Mouse (Mus musculus) CD4-positive, CD25-positive, alpha-beta regulatory T cell (primary cell): ENCODE results near the gene Eif5a. TPM values are rescaled to one million over a fixed set of nuclear protein-coding genes. Genes with fewer than 3 reads are reported as not detected.

Experiments used
- polyA plus RNA-seq: library from polyadenylated mRNA; unstranded; fragments of 100-300 nt; shearing (Covaris generic); gene quantifications from one replicate; pipeline ENCODE4 v1.2.1, GENCODE M21; 2017

Gene Eif5a
- 1,414 TPM for polyA plus RNA-seq

GRCm38 (mm10) chr11:69921114-69922011 lies at the start of gene Eif5a:
Gene Eif5a, minus strand, starts transcription at chr11:69921958.

GRCm38 (mm10) chr11:69964650-69965270 lies 43.0 kb upstream of the Eif5a start, which contains the start of gene Cldn7:
Gene Cldn7, plus strand, starts transcription at chr11:69964779.

GRCm38 (mm10) chr11:69948066-69948762 lies 26.5 kb upstream of the Eif5a start, which contains the start of gene Slc2a4:
Gene Slc2a4, minus strand, starts transcription at chr11:69948188.

GRCm38 (mm10) chr11:69935137-69935879 lies 13.6 kb upstream of the Eif5a start, which contains the start of gene Ybx2:
Gene Ybx2, plus strand, starts transcription at chr11:69935796.

GRCm38 (mm10) chr11:69913554-69914371 lies 8.0 kb downstream of the Eif5a start, which contains the start of gene Gps2:
Gene Gps2, plus strand, starts transcription at chr11:69913888.

GRCm38 (mm10) chr11:69900471-69901405 lies 21.0 kb downstream of the Eif5a start, which contains the start of the genes 2810408A11Rik and Neurl4:
Gene 2810408A11Rik, minus strand, starts transcription at chr11:69900987.
Gene Neurl4, plus strand, starts transcription at chr11:69901072.

GRCm38 (mm10) chr11:69895291-69895690 lies 26.5 kb downstream of the Eif5a start, which contains the start of gene Acap1:
Gene Acap1, minus strand, starts transcription at chr11:69895539.

GRCm38 (mm10) chr11:69880853-69881603 lies 40.7 kb downstream of the Eif5a start, which contains the start of gene Kctd11:
Gene Kctd11, minus strand, starts transcription at chr11:69881406.

GRCm38 (mm10) chr11:69877878-69878277 lies 43.9 kb downstream of the Eif5a start, which contains the start of gene Tmem95:
Gene Tmem95, minus strand, starts transcription at chr11:69878018.

Other genes with a start within 250 kb of the Eif5a start
- gene Eif4a1, start 249.5 kb downstream of the Eif5a start, polyA plus RNA-seq = 654 TPM
- gene Senp3, start 239.9 kb downstream of the Eif5a start, polyA plus RNA-seq = 43.8 TPM
- not detected for gene Tnfsf13, start 236.2 kb downstream of the Eif5a start, polyA plus RNA-seq
- gene Tnfsf12, start 226.1 kb downstream of the Eif5a start, polyA plus RNA-seq = not detected
- gene Tnfsfm13, start 225.9 kb downstream of the Eif5a start, polyA plus RNA-seq = not detected
- 50.4 TPM for gene Polr2a, start 163.3 kb downstream of the Eif5a start, polyA plus RNA-seq
- gene Slc35g3, start 160.0 kb downstream of the Eif5a start, polyA plus RNA-seq = 0.12 TPM
- 5.5 TPM for gene Zbtb4, start 156.0 kb downstream of the Eif5a start, polyA plus RNA-seq
- 3.7 TPM for gene Chrnb1, start 126.0 kb downstream of the Eif5a start, polyA plus RNA-seq
- gene Fgf11, start 120.1 kb downstream of the Eif5a start, polyA plus RNA-seq = not detected
- gene Tmem102, start 116.3 kb downstream of the Eif5a start, polyA plus RNA-seq = not detected
- not detected for gene Gm39566, start 106.7 kb downstream of the Eif5a start, polyA plus RNA-seq
- gene Spem2, start 103.5 kb downstream of the Eif5a start, polyA plus RNA-seq = not detected
- not detected for gene Spem1, start 99.8 kb downstream of the Eif5a start, polyA plus RNA-seq
- gene Nlgn2, start 84.2 kb downstream of the Eif5a start, polyA plus RNA-seq = 0.85 TPM
- 77.8 TPM for gene Tmem256, start 83.4 kb downstream of the Eif5a start, polyA plus RNA-seq
- gene Plscr3, start 75.6 kb downstream of the Eif5a start, polyA plus RNA-seq = 32.7 TPM
- gene Tnk1, start 63.2 kb downstream of the Eif5a start, polyA plus RNA-seq = not detected
- not detected for gene Tmem95, start 43.9 kb downstream of the Eif5a start, polyA plus RNA-seq
- 1.3 TPM for gene Kctd11, start 40.6 kb downstream of the Eif5a start, polyA plus RNA-seq
- 552 TPM for gene Acap1, start 26.4 kb downstream of the Eif5a start, polyA plus RNA-seq
- 4.4 TPM for gene 2810408A11Rik, start 21.0 kb downstream of the Eif5a start, polyA plus RNA-seq
- gene Neurl4, start 20.9 kb downstream of the Eif5a start, polyA plus RNA-seq = 7.7 TPM
- gene Gps2, start 8.1 kb downstream of the Eif5a start, polyA plus RNA-seq = 203 TPM
- gene Ybx2, start 13.8 kb upstream of the Eif5a start, polyA plus RNA-seq = not detected
- not detected for gene Slc2a4, start 26.2 kb upstream of the Eif5a start, polyA plus RNA-seq
- gene Cldn7, start 42.8 kb upstream of the Eif5a start, polyA plus RNA-seq = not detected
- 60.1 TPM for gene Ctdnep1, start 59.2 kb upstream of the Eif5a start, polyA plus RNA-seq
- 67.1 TPM for gene Elp5, start 60.6 kb upstream of the Eif5a start, polyA plus RNA-seq
- gene Gabarap, start 69.2 kb upstream of the Eif5a start, polyA plus RNA-seq = 380 TPM
- 88.2 TPM for gene Phf23, start 73.8 kb upstream of the Eif5a start, polyA plus RNA-seq
- gene Dvl2, start 78.6 kb upstream of the Eif5a start, polyA plus RNA-seq = 32.1 TPM
- 110 TPM for gene Acadvl, start 93.5 kb upstream of the Eif5a start, polyA plus RNA-seq
- gene Dlg4, start 95.0 kb upstream of the Eif5a start, polyA plus RNA-seq = 6.1 TPM
- not detected for gene Asgr1, start 132.1 kb upstream of the Eif5a start, polyA plus RNA-seq
- gene Asgr2, start 170.7 kb upstream of the Eif5a start, polyA plus RNA-seq = not detected
- gene Mgl2, start 208.4 kb upstream of the Eif5a start, polyA plus RNA-seq = not detected
- gene Clec10a, start 234.2 kb upstream of the Eif5a start, polyA plus RNA-seq = not detected